Mouse (Mus musculus) heart, adult 18-20 months (tissue): ENCODE results near the gene Exoc5. TPM values are rescaled to one million over a fixed set of nuclear protein-coding genes. Genes with fewer than 3 reads are reported as not detected.
"Not testable (repeated sequence)": the region's sequence is repeated elsewhere in the genome, so short reads cannot be mapped to it uniquely, and the experiment has no call there.

Experiments
- DNase-seq, 2 experiments: peaks; one replicate each; pipeline ENCODE4 v3.0.0; 2021 to 2022; ENCODE audit warnings: mixed read lengths in 1 of 2
- long read RNA-seq, 2 experiments: library from polyadenylated mRNA; stranded (forward); transcript quantifications; one replicate each; pipeline ENCODE4 v2.0.0; 2021
- total RNA-seq, 2 experiments: library from RNA; stranded (reverse); gene quantifications; 2 replicates each; pipeline ENCODE4 v1.2.3; 2021

Gene Exoc5
- 10 to 100 TPM; 17.5 to 18.3 TPM for total RNA-seq
- long read RNA-seq, experiment 1, full-length matches to known transcripts, result 12 of 16 reads
- long read RNA-seq, experiment 1, partial matches to known transcripts, result 1 of 16 reads
- long read RNA-seq, experiment 1, other reads (novel, unspliced or antisense), result 3 of 16 reads
- long read RNA-seq, experiment 2, full-length matches to known transcripts, result 8 of 8 reads
- long read RNA-seq, experiment 2, partial matches to known transcripts, result 0 of 8 reads
- long read RNA-seq, experiment 2, other reads (novel, unspliced or antisense), result 0 of 8 reads

GRCm38 (mm10) chr14:49066274-49066823 lies at the start of gene Exoc5:
Exoc5 (minus strand) TSS chr14:49066653.
- peak; percentile 97 to 99 for DNase-seq

GRCm38 (mm10) chr14:49091755-49092154 lies 25.3 kb upstream of the Exoc5 start:
- not testable (repeated sequence) for DNase-seq

- DNase-seq, result no peak
Observed at GRCm38 (mm10) chr14:49091277-49091676, 24.8 kb upstream of the Exoc5 start.

GRCm38 (mm10) chr14:49090102-49090501 lies 23.6 kb upstream of the Exoc5 start:
- DNase-seq, result no peak

GRCm38 (mm10) chr14:49089461-49090058 lies 23.1 kb upstream of the Exoc5 start:
- no peak for DNase-seq

- no peak for DNase-seq
Observed at GRCm38 (mm10) chr14:49088155-49089048, 21.9 kb upstream of the Exoc5 start.

- no peak for DNase-seq
Observed at GRCm38 (mm10) chr14:49086522-49086921, 20.1 kb upstream of the Exoc5 start.

- DNase-seq, result no peak
Observed at GRCm38 (mm10) chr14:49078820-49079219, 12.4 kb upstream of the Exoc5 start.

GRCm38 (mm10) chr14:49074361-49074760 lies 7.9 kb upstream of the Exoc5 start:
- no peak for DNase-seq

- DNase-seq, result no peak
Observed at GRCm38 (mm10) chr14:49073896-49074295, 7.4 kb upstream of the Exoc5 start.

- no peak for DNase-seq
Observed at GRCm38 (mm10) chr14:49072837-49073236, 6.4 kb upstream of the Exoc5 start.

GRCm38 (mm10) chr14:49065529-49066273 lies 752 bp downstream of the Exoc5 start, which contains the start of gene Ap5m1:
Ap5m1 (plus strand) TSS chr14:49066097.
- peak in 1 of 2 experiments; percentile 59 for DNase-seq

GRCm38 (mm10) chr14:49063838-49064237 lies 2.6 kb downstream of the Exoc5 start:
- no peak for DNase-seq

- no peak for DNase-seq
Observed at GRCm38 (mm10) chr14:49049492-49049891, 17.0 kb downstream of the Exoc5 start.

- DNase-seq, result no peak
Observed at GRCm38 (mm10) chr14:49045610-49046009, 20.8 kb downstream of the Exoc5 start.

- DNase-seq, result no peak
Observed at GRCm38 (mm10) chr14:49028991-49029390, 37.5 kb downstream of the Exoc5 start.

- no peak for DNase-seq
Observed at GRCm38 (mm10) chr14:49027779-49028368, 38.6 kb downstream of the Exoc5 start.

- no peak for DNase-seq
Observed at GRCm38 (mm10) chr14:49027040-49027778, 39.2 kb downstream of the Exoc5 start.

GRCm38 (mm10) chr14:49019765-49020164 lies 46.7 kb downstream of the Exoc5 start:
- peak in 1 of 2 experiments; percentile 4 for DNase-seq

GRCm38 (mm10) chr14:49008399-49009189 lies 57.9 kb downstream of the Exoc5 start:
- DNase-seq, result no peak
